Mouse (Mus musculus) activated CD4-positive, CD25-positive, alpha-beta regulatory T cell (primary cell): ENCODE data around the gene Lyrm7. TPM values are rescaled to one million over a fixed set of nuclear protein-coding genes. Genes with fewer than 3 reads are reported as not detected.

Experiments
- polyA plus RNA-seq, 2 experiments: library from polyadenylated mRNA; unstranded; fragments of 100-300 nt; shearing (Covaris generic); gene quantifications; one replicate each; pipeline ENCODE4 v1.2.1; 2017

The Lyrm7 gene
- polyA plus RNA-seq = 10 to 100 TPM in 1 of 2 experiments, 1 to 10 TPM in 1; 2.5 to 10.3 TPM

DNA sequence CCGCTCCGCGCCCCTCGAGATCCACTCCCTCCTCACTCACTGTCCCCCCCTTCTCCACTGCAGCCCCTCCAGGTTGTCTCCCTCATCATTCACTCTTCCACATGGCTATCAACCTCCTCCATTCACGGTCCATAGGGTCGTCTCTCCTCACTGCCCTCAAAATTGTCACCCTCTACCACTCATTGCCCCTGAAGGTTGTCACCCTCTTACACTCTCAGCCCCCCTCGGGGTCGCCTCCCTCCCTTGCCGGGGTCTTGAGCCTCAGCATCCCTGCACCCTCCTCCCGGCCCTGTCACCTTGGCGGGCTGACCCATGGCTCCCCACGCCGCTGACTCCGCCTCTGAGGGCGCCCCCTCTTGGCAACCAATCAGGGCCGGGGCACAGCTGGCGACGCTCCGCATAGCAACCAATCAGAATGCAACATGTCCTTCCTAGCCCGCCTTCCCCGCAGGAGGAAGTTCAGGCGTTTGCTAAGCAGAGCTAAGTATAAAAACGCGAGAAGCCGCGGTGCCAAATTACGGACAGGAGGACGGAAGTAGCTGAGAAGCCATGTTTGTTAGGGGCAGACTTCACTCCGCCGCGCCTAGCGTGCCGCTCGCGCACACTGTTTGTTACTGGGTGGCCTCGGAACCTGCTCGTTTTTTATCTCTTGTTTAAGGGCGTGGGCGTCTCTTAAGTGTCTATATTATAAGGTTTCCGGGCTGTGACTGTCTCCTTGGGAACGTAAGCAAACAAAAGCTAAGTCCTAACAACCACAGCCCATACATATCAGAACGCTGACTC is at the start of gene Lyrm7:
Gene Lyrm7, minus strand, starts transcription at position 661 of the 783 bp plus-strand sequence.

DNA sequence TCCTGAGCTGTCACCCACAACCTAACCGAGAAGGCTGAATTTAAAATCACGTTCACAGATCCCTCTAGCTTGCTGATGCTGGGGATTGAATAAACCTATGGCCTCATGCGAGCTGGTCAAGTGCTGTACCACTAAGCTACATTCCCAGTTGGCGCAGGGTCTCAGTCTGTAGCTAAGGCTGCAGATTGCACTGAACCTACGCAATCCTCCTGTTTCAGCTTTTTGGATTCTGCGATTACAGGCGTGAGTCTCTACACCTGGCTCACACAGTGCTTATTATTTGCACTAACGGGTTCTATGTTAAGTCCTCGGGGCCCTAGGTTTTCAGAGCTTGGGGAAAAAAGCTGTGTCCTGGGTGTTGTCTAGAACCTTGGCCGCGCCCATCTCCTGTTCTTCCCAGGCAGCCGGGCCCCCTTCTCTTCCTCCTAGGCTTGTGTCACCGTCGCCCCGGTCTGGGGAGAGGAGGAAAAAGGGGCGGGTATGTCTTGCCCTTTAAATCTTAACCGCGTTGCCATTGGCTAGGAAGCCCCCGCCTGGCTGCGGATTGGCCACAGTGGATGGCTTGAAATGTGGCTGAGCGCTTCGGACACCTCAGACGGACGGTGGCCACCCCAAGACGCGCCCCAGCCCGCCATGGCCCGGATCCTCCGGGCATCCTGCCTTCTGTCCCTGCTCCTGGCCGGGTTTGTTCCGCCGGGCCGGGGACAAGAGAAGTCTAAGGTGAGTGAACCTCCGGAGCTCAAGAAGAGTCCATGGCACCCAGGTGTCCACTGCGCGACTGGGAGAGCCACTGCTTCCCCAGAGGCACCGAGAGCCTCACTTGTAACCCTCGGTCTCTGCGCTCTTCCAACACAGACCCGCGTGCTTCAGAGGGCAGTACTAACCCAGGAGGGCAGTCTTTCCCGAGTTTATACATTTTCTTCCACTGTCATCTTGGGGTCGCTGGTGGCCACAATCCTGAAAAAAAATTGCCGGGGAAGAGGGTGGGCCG is 41.9 kb upstream of the Lyrm7 start, which contains the start of gene Gpx3:
Gene Gpx3, plus strand, starts transcription at position 121 of the 991 bp plus-strand sequence.

GRCm38 (mm10) chr11:54866119-54867048 is 5.7 kb upstream of the Lyrm7 start, which contains the start of gene Hint1:
TSS of gene Hint1 (plus strand) at chr11:54866383.

DNA sequence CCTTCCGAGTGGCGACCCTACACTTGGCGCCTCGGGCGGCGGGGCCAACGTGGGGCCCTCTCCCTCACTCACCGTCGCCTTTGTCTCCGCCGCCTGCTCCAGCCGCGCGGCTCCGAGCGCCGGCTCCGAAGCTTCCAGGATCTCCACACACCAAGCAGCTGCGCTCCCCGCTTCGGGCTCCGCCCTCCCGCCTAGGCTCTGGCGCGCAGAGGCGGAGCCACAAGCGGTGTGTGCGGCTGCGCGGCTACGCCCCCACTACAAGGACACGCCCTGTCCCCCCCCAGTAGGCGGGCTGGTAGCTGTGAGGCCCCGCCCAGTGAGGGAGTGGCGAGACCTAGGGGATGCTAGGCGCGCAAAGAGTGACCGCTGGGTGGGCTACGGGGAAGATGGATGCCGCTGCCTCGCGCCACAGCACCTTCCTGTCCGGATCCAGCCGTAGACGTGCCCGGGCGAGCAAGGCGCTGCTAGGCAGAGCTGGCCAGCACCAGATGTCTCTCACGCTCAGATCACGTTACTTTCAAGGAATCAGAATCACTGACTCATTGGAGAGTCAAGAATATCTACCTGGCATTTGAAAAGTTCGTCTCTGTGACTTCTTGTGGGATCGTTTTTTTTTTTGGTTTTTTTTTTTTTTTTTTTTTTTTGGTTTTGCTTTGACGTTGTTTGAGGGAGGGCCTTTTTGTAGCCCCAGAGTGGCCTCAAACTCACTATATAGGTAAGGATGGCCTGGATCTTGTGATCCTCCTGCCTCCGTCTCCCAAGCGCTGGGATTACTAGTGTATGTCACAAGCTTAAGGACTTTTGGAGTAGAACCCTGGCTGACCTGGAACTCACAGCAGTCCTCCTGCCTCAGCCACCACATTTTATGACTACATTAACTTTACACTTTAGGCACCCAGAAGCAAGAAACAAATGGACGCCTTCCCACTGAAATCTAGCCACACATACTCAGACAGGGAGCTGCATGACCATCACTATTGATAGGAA is 72.9 kb downstream of the Lyrm7 start, which contains the start of gene Cdc42se2:
Gene Cdc42se2, minus strand, starts transcription at position 188 of the 987 bp plus-strand sequence.

Other genes starting within 250 kb of the Lyrm7 start
- gene Cdc42se2, start 73.2 kb downstream of the Lyrm7 start, polyA plus RNA-seq = 100 to 1,000 TPM; 301 to 427 TPM
- gene Hint1, start 5.5 kb upstream of the Lyrm7 start, polyA plus RNA-seq = 100 to 1,000 TPM; 374 to 388 TPM
- gene Gpx3, start 41.5 kb upstream of the Lyrm7 start, polyA plus RNA-seq = 1 to 10 TPM; 1.3 to 1.4 TPM
- gene Tnip1, start 102.0 kb upstream of the Lyrm7 start, polyA plus RNA-seq = 100 to 1,000 TPM in 1 of 2 experiments, 10 to 100 TPM in 1; 82.9 to 136 TPM
- 100 to 1,000 TPM; 555 to 738 TPM for gene Anxa6, start 172.5 kb upstream of the Lyrm7 start, polyA plus RNA-seq
- gene Ccdc69, start 217.2 kb upstream of the Lyrm7 start, polyA plus RNA-seq = 10 to 100 TPM; 60.5 to 88.5 TPM
- gene Gm2a, start 237.2 kb upstream of the Lyrm7 start, polyA plus RNA-seq = 100 to 1,000 TPM in 1 of 2 experiments, 10 to 100 TPM in 1; 89.6 to 186 TPM